Mouse (Mus musculus) liver, adult 10 weeks (tissue): ENCODE results near the gene Hvcn1. TPM values are rescaled to one million over a fixed set of nuclear protein-coding genes. Genes with fewer than 3 reads are reported as not detected.

ENCODE experiments used
- polyA plus RNA-seq: library from polyadenylated mRNA; stranded (reverse); fragments of 350-450 nt; fragmentation: Illumina TruSeq; extraction: RNeasy Lipid Tissue Mini Kit (QIAGEN cat#74804); gene quantifications from one replicate; pipeline ENCODE4 v1.2.3, GENCODE M21; 2014; ENCODE audit warnings: low read depth, low replicate concordance

Hvcn1 gene
- not detected for polyA plus RNA-seq

DNA sequence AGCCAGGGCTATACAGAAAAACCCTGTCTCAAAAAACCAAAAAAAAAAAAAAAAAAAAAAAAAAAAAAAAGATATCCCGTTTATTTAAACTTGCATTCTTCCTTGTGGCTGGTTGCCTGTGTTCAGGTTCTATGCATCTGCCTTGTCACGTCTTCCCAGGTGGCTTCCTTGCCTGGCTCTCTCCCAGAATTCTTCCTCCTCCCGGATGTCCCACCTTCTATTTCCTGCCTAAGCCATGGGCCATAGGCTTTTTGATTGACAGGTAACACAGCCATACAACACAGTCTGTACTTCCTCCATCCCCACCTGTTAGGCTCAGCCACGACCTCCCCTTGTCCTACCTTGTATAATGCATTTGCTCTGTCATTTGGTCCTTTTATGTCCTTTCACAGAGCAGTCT, at the start of gene Hvcn1:
Gene Hvcn1 (plus strand): TSS at position 330 of the 400 bp plus-strand sequence.

DNA sequence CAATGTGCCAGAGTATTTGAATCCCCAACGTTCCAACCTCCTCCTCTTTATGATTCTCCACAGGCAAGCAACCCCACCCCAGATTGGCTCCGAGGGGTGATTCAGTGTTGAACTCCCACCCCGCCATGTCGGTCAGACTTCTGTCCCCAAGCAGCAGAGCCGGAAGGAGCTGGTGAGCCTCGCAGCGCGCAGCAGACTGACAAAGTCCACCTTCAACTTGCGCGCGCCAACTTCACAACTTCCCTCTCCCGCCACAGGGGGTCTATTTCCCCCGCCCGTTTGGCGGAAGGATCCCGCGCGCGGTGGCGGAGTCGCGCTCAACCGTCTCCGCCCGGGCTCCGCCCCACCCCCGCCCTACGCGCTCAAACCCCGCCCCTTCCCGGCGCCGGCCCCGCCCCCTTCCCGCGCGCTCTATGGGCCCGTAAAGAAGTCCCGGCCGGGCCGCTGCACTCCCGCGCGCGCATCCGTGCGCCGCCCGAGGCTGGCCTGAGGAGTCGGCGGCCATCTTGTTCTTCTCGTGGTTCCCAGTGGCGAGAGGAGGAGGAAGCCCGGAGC, 48.7 kb upstream of the Hvcn1 start, which contains the start of gene Ppp1cc:
Gene Ppp1cc (plus strand): TSS at position 452 of the 555 bp plus-strand sequence.

DNA sequence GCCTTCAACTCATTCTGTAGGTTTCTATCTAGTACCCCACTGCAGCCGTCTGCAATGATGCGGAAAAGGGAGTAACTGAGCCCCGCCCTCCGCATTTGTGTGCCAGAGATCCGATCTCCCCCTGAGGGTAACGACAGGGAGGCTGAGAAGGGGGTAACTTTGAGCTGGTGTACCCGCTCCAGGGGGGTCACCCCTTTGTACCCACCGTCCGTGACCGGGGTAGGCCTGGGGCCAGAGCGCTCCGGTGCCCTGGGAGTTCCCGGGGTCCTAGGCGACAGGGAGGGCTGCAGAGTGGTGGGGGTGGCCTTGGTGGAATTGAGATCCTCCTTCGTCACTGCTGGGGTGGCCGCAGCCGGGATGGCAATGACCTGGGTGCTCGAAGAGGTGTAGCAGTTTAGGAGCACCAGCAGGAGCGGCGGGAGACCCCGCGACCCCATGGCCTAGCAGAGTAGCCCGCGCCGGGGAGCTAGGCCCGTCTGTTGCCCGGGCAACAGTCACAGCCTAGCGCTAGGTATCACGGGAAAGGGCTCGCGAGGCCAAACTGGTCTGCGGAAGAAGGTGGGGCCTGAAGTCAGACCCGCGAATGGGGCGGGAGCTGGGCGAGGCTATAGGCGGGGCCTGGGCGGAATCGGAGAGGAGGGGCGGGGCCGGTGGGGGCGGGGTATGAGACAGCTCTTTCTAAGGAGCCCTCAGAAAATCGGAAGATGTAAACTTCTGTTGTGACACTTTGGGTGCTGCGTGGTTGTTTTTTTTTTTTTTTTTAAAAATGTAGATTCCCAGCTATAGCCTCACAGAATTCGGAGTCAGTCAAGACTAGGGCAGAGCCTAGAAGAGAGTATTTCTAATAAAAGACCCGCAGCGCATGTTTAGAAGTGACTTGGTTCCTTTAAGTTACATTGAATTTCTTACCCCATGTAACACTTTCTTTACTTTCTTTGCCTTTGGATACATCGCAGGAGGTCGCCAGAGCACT, 57.6 kb downstream of the Hvcn1 start, which contains the start of gene Tctn1:
Gene Tctn1 (minus strand): TSS at position 528 of the 973 bp plus-strand sequence.

DNA sequence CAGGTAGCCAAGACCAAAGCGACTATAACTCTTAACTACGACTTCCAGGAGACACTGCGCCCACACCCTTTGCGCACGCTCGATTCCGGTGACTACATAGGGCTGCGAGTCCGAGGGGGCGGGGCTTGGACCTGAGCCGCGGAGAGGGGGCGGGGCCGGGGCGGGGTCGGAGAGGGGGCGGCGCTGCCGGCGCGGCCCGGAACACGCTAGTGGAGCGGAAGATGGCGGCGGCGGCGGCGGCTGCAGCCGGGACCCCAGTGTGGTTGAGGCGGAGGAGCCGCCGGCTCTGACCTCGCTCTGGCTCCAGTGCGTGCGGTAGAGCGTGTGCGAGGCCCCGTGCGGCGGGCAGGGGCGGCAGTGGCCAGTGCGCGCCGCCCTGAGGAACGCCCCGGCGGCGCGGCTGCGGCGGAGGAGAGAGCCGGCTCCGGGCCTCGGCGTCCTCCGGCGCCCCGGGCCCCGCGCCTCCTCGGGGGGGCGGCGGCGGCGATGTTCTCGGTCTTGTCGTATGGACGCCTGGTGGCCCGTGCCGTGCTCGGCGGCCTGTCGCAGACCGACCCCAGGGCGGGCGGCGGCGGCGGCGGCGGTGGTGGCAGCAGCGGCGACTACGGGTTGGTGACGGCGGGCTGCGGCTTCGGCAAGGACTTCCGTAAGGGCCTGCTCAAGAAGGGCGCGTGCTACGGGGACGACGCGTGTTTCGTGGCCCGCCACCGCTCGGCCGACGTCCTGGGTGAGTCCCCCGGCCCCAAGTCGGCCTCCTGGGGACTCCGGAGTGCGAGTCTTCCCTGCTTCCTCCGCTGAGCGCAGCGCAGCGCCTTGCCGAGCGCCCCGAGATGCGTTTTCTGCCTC, 77.8 kb downstream of the Hvcn1 start, which contains the start of gene Pptc7:
Gene Pptc7 (plus strand): TSS at position 183 of the 846 bp plus-strand sequence.

Other genes starting within 250 kb of the Hvcn1 start
- gene Cux2, start 156.7 kb upstream of the Hvcn1 start, polyA plus RNA-seq: 0.13 TPM
- not detected for gene Myl2, start 105.9 kb upstream of the Hvcn1 start, polyA plus RNA-seq
- gene Ccdc63, start 66.0 kb upstream of the Hvcn1 start, polyA plus RNA-seq: not detected
- gene Ppp1cc, start 48.5 kb upstream of the Hvcn1 start, polyA plus RNA-seq: 132 TPM
- gene Tctn1, start 57.7 kb downstream of the Hvcn1 start, polyA plus RNA-seq: 0.64 TPM
- 10.9 TPM for gene Pptc7, start 77.6 kb downstream of the Hvcn1 start, polyA plus RNA-seq
- 2.5 TPM for gene Rad9b, start 147.4 kb downstream of the Hvcn1 start, polyA plus RNA-seq
- gene Vps29, start 147.6 kb downstream of the Hvcn1 start, polyA plus RNA-seq: 75.7 TPM
- 11.6 TPM for gene Gpn3, start 165.1 kb downstream of the Hvcn1 start, polyA plus RNA-seq
- 2.3 TPM for gene Fam216a, start 165.6 kb downstream of the Hvcn1 start, polyA plus RNA-seq
- 64.0 TPM for gene Arpc3, start 185.1 kb downstream of the Hvcn1 start, polyA plus RNA-seq
- gene Anapc7, start 214.9 kb downstream of the Hvcn1 start, polyA plus RNA-seq: 3.9 TPM